Mouse (Mus musculus) ovary, postnatal 10 days (tissue): ENCODE measurements around the gene Troap.
"Not testable (repeated sequence)": the region's sequence is repeated elsewhere in the genome, so short reads cannot be mapped to it uniquely, and the experiment has no call there.

Source experiments
- DNase-seq: peaks from one replicate; pipeline ENCODE4 v3.0.0; 2022; ENCODE audit warnings: low spot score

The Troap gene

DNA sequence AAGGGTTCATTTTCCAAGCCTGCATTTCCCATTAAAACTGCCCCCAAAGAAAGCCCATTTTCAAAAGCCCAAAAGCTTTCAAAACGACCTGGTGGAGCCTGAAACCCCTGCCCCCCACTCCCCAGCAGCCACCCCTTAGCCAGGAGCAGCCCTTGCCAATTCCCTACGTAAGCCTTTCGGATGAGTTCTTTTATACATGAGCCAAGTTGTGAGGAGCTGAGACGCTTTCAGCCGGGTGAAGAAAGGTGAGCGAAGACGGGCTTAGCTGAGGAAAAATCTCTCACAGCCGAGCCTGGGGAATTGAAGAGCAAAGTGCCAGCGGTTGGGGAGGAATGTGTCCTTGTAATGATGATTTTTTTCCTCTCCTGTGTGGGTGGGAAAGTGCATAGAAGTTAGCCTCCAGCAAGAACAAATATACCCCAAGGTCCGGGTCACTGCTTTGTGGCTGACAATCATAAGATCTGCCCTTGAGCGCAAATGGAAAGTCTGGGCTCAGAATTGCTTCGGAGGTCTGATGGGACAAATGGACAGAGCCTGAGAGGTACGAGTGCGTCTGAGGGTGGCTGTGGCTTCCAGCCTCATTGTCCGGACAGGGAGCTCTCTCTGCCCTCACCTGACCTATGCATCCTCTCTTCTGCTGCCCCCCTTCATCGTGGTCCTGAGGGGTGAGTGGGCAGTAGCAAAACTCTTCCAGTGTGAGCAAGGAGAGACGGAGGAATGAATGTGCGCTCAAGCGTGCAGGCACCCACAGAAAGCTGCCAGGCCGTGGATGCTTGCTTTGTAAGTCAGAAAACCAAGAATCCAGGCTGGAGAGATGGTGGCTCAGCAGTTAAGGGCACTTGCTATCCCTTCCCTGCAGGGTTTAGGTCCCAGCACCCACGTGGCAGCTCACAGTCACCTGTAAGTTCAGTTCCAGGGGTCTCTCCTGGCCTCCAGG lies 33.2 kb upstream of the Troap start:
- DNase-seq = no peak

GRCm38 (mm10) chr15:99042334-99042733 lies 32.0 kb upstream of the Troap start:
- no peak for DNase-seq

- DNase-seq = no peak
Measured at GRCm38 (mm10) chr15:99044854-99045253, 29.5 kb upstream of the Troap start.

- not testable (repeated sequence) for DNase-seq
Measured at GRCm38 (mm10) chr15:99045734-99046133, 28.6 kb upstream of the Troap start.

DNA sequence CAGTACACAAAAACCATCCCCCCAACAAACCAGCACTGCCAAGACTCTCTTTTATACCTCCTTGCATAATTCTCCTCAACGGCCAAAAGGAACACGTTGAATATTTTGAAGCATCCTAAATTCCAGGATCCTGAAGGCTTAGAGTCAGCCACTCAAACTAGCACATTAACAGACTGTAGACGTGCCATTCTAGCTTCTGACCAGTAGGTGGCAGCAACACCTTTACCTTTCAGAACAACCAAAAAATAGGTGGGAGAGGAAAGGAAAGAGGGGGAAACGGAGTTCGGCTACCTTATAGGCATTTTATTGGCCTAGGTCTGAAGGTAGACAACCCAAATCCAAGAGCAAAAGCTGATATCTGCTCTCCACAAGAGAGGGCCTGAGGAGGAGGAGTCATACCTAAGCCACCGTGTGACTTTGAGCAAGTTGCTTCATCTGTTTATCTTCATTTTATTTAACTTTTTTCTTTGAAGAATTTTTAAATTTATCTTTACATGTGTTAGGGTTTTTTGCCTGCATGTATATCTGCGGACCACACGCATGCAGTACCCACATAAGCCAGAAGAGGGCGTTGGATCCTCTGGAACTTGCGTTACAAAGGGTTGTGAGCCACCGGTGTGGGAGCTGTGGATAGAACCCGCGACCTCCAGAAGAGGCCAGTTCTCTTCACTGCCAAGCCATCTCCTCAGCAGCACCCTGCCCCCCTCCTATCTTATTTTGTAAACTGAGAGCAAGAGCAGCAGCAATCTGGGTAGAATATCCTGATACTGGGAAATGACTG lies 24.7 kb upstream of the Troap start:
- no peak for DNase-seq

DNA sequence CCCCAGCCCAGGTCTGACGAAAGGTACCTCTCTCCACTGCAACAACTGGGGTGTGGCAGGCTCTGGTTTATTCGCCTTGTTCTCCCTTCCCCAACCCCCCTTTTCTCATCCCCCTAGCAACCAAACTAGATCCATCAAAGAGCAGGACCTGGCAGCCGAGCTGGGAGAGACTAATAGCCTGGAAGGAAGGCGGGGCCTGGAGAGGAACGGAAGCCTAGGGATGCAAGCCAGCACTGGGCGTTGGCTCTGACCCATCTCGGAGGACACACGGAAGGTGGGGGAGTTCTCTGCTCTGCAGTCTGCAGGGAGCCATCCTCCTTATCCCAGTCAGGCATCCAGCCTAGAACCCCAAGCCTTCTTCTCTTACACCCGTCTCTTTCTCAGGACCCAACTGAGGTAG lies 21.0 kb upstream of the Troap start:
- DNase-seq = no peak

DNA sequence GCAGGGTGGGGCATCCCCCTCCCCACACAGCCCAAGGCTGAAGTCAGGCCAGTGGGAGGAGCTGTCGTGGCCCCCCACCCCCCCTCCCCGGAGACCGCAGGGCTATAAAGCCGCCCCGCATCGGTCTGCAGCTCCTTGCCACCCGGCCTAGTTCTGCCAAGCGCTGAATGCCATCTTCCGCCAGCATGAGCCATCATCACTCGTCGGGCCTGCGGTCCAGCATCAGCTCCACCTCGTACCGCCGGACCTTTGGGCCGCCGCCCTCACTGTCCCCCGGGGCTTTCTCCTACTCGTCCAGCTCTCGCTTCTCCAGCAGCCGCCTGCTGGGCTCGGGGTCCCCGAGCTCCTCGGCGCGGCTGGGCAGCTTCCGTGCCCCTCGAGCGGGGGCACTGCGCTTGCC lies 19.3 kb upstream of the Troap start, which contains the start of gene Prph:
Gene Prph (plus strand): TSS at position 135 of the 400 bp plus-strand sequence.
- no peak for DNase-seq

DNA sequence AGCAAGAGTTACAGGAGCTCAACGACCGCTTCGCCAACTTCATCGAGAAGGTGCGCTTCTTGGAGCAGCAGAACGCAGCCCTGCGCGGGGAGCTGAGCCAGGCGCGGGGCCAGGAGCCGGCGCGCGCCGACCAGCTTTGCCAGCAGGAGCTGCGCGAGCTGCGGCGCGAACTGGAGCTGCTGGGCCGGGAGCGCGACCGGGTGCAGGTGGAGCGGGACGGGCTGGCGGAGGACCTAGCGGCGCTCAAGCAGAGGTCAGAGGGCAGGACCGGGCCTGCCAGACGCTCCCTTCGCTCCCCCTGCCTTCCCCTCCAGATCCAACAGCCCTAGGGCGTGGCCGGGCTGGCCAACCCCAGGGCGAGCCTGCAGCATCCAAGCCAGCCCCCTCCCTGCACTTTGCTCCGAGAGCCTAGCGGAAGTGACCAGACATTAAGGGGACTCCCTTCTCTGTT lies 18.8 kb upstream of the Troap start:
- DNase-seq = no peak

DNA sequence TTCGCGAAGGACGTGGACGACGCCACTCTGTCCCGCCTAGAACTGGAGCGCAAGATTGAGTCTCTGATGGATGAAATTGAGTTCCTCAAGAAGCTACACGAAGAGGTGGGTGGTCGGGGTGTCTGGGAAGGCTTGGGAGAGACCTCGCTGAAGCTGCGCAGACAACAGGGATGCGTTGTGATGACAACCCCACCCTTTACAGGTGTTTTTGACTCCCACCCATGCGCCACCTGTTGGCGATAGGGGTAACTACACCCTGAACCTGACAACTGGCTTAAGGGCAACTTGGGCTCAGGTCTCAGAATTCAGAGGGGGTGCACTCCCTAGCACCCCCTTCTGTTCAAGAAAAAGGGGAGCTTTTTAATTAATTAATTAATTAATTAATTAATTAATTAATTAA lies 18.0 kb upstream of the Troap start:
- no peak for DNase-seq

DNA sequence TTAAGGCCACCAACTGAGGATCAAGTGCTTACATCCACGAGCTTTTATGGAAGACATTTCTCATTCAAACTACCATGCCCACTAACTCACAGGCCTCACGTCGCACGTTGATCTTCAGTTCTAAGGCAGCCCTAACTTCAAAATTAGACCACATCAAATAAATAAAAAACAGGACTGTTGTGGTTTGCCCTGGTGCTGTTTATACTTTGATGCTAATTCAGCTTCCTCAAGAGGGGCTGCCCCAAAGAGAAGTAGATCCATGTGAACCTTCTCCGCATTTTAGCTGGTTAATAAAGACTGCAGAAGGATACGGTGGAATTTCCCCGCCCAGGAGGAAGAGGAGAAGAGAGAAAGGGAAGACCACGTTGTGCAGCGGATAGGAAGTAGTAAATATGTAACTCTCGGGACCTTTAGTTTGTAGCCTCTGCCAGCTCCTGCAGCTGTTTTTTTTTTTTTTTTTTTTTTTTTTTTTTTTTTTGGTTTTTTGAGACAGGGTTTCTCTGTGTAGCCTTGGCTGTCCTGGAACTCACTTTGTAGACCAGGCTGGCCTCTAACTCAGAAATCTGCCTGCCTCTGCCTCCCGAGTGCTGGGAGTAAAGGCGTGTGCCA lies 8.7 kb upstream of the Troap start:
- no peak for DNase-seq

DNA sequence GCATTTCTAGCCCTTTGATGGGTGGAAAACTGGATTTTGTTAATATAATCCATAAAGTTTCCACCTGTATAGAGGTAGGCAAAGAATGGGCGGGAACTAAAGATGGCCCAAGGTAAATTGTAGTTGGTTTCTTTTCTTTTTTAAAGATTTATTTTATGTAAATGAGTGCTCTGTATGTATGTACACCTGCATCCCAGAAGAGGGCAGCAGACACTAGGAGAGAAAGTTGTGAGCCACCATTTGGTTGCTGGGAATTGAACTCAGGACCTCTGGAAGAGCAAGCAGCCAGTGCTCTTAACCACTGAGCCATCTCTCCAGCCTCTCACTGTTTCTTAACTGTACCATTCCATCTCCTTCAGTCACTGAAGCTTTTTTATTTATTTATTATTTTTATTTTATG lies 2.4 kb upstream of the Troap start:
- DNase-seq = no peak

- DNase-seq = peak; percentile 96
Measured at GRCm38 (mm10) chr15:99074600-99075333, 392 bp downstream of the Troap start.

DNA sequence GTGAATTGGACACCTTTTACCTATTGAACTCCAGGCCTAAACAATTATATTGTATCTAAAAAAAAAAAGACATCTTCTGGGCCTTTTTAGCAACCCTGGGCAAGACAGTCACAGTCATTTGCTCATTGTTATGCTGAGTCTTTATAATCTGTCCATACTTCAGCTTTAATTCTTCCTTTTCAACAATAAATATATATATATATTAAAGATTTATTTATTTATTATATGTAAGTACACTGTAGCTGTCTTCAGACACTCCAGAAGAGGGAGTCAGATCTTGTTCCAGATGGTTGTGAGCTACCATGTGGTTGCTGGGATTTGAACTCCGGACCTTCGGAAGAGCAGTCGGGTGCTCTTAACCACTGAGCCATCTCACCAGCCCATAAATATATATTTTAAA lies 1.6 kb downstream of the Troap start:
- DNase-seq = not testable (repeated sequence)

- no peak for DNase-seq
Measured at GRCm38 (mm10) chr15:99078181-99078910, 4.0 kb downstream of the Troap start.

DNA sequence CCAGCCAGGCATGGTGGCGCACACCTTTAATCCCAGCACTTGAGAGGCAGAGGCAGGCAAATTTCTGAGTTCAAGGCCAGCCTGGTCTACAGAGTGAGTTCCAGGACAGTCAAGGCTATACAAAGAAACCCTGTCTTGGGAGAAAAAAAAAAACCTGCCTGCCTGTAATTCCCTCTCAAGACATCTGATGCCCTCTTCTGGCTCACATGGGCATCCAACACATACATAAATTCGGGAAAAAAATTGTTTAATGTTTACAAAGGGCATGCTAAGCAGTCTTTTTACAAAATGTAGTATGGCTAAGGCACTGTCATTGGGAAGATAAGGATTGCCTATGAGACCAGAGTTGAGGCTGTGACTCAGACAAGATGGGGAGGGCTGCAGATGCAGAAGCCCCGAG lies 5.4 kb downstream of the Troap start:
- DNase-seq = no peak

DNA sequence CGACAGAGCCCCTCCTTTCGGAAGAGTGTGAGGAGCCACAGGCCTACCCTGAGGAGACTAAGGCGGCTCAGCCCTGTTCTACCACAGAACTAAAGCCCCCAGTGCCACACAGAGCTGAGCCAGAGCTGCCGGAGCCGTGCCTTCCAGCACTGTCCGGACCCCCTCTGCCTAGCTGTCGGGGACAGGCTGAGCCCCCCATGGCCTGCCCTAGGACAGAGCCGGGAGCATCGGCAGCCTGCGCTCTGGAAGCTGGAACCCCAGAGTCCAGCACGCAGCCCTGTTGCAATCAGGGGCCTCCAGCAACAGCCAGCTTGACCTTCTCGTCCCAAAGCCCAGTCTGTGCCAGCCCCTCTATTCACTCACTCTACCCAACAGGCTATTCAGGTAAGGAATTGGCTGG lies 7.9 kb downstream of the Troap start:
- DNase-seq = no peak

- DNase-seq = no peak
Measured at GRCm38 (mm10) chr15:99082840-99083239, 8.5 kb downstream of the Troap start.

GRCm38 (mm10) chr15:99083258-99083657 lies 8.9 kb downstream of the Troap start:
- DNase-seq = no peak

DNA sequence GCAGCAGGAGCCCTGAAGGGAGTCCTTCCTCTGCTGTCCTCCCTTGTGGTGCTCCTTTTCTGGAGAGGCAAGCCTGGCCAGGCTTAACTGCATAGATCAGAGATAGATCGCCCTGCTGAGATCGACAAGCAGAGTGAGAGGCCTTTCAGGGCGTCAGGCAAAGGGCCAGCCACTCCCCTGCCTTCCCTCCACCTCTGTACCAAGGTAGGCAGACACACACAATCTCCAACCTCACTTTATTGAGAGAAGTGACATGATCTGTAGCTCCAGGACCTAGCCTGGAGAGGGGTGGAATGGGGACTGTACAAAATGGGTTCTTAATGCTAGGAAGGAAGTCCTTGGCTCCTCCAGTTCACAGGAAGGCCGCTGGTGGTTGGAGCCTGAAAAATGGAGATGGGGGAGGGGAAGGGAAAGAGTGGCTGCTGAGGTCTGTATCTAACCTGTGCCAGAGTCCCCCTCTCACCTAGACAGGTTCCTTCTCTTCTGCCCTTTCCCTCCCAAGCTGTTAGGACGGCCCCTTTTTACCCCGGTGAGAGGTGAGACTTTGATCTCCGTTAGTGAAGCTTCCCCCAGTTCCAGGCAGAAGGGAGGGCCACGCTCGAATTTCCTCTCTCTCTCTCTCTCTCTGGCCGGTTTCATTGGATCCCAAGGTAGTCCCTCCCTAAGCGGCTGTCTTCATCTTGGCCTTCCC lies 9.6 kb downstream of the Troap start:
- no peak for DNase-seq

DNA sequence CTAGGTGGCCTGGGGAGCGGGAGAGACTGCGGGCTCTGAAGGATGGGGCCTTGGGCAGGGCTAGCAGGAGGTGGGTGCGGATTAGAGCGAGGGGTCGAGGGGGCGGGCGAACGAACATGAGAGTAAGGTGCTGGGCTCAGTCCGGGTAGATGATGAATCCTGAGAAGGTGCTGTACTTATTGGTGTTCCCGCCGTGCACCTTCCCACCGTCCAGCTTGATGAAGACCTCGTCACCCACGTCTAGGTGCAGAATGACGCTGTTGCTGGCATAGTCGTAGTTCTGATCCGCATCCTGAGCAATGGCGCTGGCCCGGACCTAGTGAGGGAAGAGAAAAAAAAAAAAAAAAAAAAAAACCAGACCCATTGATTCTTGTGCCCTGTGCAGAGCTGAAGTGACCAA lies 10.2 kb downstream of the Troap start:
- DNase-seq = no peak

DNA sequence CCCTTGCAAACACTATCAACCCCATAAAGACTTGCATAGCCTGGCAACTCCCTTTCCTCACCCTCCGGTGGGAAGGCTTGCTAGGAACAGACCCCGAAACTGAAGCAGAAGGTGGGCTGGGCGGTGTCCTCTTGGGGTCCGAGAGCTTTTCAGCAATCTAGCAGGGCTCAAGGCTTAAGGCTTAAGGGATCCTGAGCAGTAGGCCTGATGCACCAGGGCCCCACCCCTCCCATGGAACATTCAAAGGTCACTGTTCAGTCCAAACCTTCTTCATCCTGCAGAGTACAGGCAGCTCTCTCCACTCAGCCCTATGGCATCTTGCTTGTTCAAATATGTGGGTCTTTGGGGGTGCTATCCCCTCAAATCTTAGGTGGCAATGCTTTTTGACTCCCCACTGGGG lies 11.6 kb downstream of the Troap start:
- DNase-seq = no peak
